Mouse (Mus musculus) lung, postnatal 0 days (tissue): Measurements from ENCODE around the gene E2f6. TPM values are rescaled to one million over a fixed set of nuclear protein-coding genes. Genes with fewer than 3 reads are reported as not detected.

Experiments
- ATAC-seq: fragments of 200-750 bp; cut with Nextera tagmentation; 2 replicates; pipeline ENCODE4 v1.8.0; 2017; ENCODE audit warnings: moderate library complexity
- DNase-seq: peaks from one replicate; pipeline ENCODE4 v3.0.0-alpha.2; 2016; ENCODE audit warnings: low spot score
- H3K27ac ChIP-seq: fragments of 300-500 bp; sonication (generic); 2 replicates; pipeline ENCODE4 v1.5.1; 2014; ENCODE audit warnings: antibody characterized with exemption, mild to moderate bottlenecking, low read length, mixed read lengths
- H3K27me3 ChIP-seq: fragments of 300-500 bp; sonication (generic); replicated peaks from 2 replicates; pipeline ENCODE4 v1.6.1; 2014; ENCODE audit warnings: low read length, mixed read lengths; ENCODE audit not compliant: insufficient read depth
- H3K36me3 ChIP-seq: fragments of 300-500 bp; sonication (generic); 2 replicates; pipeline ENCODE4 v1.6.1; 2014; ENCODE audit warnings: low read length, mixed read lengths; ENCODE audit not compliant: insufficient read depth
- H3K4me1 ChIP-seq: fragments of 300-500 bp; sonication (generic); 2 replicates; pipeline ENCODE4 v1.6.1; 2014; ENCODE audit warnings: antibody characterized with exemption, low read depth, low read length, mixed read lengths; ENCODE audit not compliant: insufficient read depth
- H3K4me2 ChIP-seq: fragments of 300-500 bp; sonication (generic); replicated peaks from 2 replicates; pipeline ENCODE4 v1.6.1; 2014; ENCODE audit warnings: low read depth, mild to moderate bottlenecking, low read length, moderate library complexity, mixed read lengths
- H3K4me3 ChIP-seq: fragments of 300-500 bp; sonication (generic); 2 replicates; pipeline ENCODE4 v1.5.1; 2014; ENCODE audit warnings: low read depth, low read length
- H3K9ac ChIP-seq: fragments of 300-500 bp; sonication (generic); replicated peaks from 2 replicates; pipeline ENCODE4 v1.6.1; 2014; ENCODE audit warnings: low read depth, mild to moderate bottlenecking
- H3K9me3 ChIP-seq: fragments of 300-500 bp; sonication (generic); 2 replicates; pipeline ENCODE4 v1.6.1; 2016; ENCODE audit warnings: low read length, mixed read lengths
- CTCF ChIP-seq: IDR thresholded peaks from 2 replicates; pipeline ENCODE4 v1.5.1; 2016; ENCODE audit warnings: antibody characterized with exemption, mild to moderate bottlenecking
- EP300 ChIP-seq: IDR thresholded peaks from 2 replicates; pipeline ENCODE4 v1.6.1; 2016; ENCODE audit warnings: antibody characterized with exemption, mild to moderate bottlenecking, control low read depth
- WGBS: fragments of 180-500 bp; shearing (Covaris S2); extraction: QIAGEN DNeasy Blood & Tissue Kit; methylation state at CpG from one replicate; pipeline ENCODE4 v1.1.7; 2014; 5-methylcytosine and 5-hydroxymethylcytosine counted together
- polyA plus RNA-seq: library from polyadenylated mRNA; unstranded; fragments of >200 nt; fragmentation: Nextera tagmentation; extraction: Ambion mirVana; gene quantifications from 2 replicates; pipeline ENCODE4 v1.2.1, GENCODE M21; 2015

E2f6 gene
- polyA plus RNA-seq, 1 experiment from 2014 or later: 11.1 TPM

GRCm38 (mm10) chr12:16820761-16821160 lies 10.0 kb downstream of the E2f6 start:
- 86% methylated on average over 7 of the region's 7 CpGs for WGBS
- Histone ChIP-seq H3K4me2 (no peak overlapping the region), H3K27me3 (no peaks in the 10 kb centered on the region), H3K9me3 (no peaks in the 10 kb centered on the region), H3K9ac (no peak overlapping the region), H3K27ac (no peak overlapping the region), H3K4me1 (no peaks in the 10 kb centered on the region), H3K36me3 (peaks cover 20% of the 10 kb centered on the region; the same call in 1 of the 2 replicates), H3K4me3 (no peak overlapping the region)
- no peak for TF ChIP-seq EP300
- TF ChIP-seq CTCF: no peak
- no peak for ATAC-seq
- no peak for DNase-seq

DNA sequence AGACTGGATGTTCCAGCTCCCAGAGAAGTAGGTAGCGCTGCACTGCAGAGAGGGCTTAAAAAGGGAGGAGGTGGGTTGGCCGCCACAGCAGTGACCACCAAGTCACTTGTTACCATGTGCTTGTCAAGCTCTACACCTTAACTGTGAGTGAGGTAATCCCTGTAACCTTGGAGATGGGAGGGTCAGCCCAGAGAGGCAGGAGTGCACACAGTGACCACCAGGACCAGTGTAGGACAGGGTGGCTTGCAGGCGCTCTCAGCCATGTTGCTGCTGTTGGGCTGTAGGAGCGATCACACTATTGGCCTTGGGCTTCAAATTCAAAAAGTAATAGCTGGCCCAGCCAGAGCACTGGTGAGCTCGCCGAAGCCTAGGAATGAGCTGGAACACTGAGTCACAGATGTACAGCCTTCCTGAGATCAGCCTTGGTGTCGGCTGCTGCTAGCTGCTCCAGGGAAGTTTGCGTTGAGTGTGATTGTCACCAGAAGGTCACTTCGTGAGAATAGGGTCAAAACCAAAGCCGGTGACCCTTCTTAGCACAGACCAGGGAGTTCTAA lies 11.5 kb downstream of the E2f6 start:
- TF ChIP-seq CTCF: no peak
- no peak for TF ChIP-seq EP300
- DNase-seq: no peak
- Histone ChIP-seq H3K9me3 (no peaks in the 10 kb centered on the region), H3K4me1 (no peaks in the 10 kb centered on the region), H3K4me2 (no peak overlapping the region), H3K36me3 (peaks cover 20% of the 10 kb centered on the region; the same call in 1 of the 2 replicates), H3K27ac (no peak overlapping the region), H3K27me3 (no peaks in the 10 kb centered on the region), H3K4me3 (no peak overlapping the region), H3K9ac (no peak overlapping the region)
- ATAC-seq: no peak
- 91% methylated on average over 10 of the region's 10 CpGs for WGBS

- Histone ChIP-seq H3K27me3 (no peaks in the 10 kb centered on the region), H3K27ac (no peak overlapping the region), H3K4me3 (no peak overlapping the region), H3K9ac (no peak overlapping the region), H3K36me3 (peaks cover 20% of the 10 kb centered on the region; the same call in 1 of the 2 replicates), H3K4me2 (no peak overlapping the region), H3K9me3 (no peaks in the 10 kb centered on the region), H3K4me1 (no peaks in the 10 kb centered on the region)
- WGBS: 80% methylated on average over 1 of the region's 1 CpGs
- ATAC-seq (no peak), DNase-seq (no peak)
- TF ChIP-seq CTCF: no peak
- TF ChIP-seq EP300: no peak
Measured at GRCm38 (mm10) chr12:16823701-16824100, 12.9 kb downstream of the E2f6 start.

DNA sequence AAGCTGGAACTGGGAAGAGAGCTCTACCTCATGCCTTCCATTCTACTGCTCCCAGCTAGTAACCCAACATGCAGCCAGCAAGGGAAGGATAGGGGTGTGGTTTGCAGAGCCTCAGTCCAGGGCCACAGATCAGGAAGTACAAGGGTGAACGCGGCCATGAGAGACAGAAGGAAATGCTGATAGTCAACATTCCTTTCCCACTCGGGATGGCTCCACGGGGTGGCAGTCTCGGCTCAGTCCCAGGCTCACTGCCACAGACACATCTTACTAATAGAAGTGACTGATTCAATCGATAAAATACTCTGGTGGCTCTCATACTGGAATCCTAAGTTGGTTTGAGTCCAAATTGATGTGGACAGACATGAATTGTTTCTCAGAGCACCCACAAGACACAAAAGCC lies 17.7 kb downstream of the E2f6 start:
- TF ChIP-seq CTCF (peak; percentile 80), EP300 (no peak)
- no peaks in the 10 kb centered on the region for H3K4me1 ChIP-seq
- peak; percentile 56 for DNase-seq
- 19% methylated on average over 6 of the region's 6 CpGs for WGBS
- H3K36me3 ChIP-seq: 0 out of 2 replicates have a peak, but pooled peaks cover 7% of the 10 kb centered on the region
- H3K9me3 ChIP-seq: no peaks in the 10 kb centered on the region
- H3K9ac ChIP-seq: no peak overlapping the region
- ATAC-seq: peak; percentile 82
- no peak overlapping the region for H3K27ac ChIP-seq
- no peak overlapping the region for H3K4me3 ChIP-seq
- no peak overlapping the region for H3K4me2 ChIP-seq
- no peaks in the 10 kb centered on the region for H3K27me3 ChIP-seq

- DNase-seq (no peak), ATAC-seq (no peak)
- no peaks in the 10 kb centered on the region for H3K4me1 ChIP-seq
- H3K4me2 ChIP-seq: no peak overlapping the region
- no peak overlapping the region for H3K9ac ChIP-seq
- H3K4me3 ChIP-seq: no peak overlapping the region
- H3K27ac ChIP-seq: no peak overlapping the region
- H3K36me3 ChIP-seq: no peaks in the 10 kb centered on the region
- no peaks in the 10 kb centered on the region for H3K9me3 ChIP-seq
- WGBS: 81% methylated on average over 2 of the region's 2 CpGs
- TF ChIP-seq EP300: no peak
- TF ChIP-seq CTCF: peak; percentile 63
- no peaks in the 10 kb centered on the region for H3K27me3 ChIP-seq
Measured at GRCm38 (mm10) chr12:16829785-16830184, 19.0 kb downstream of the E2f6 start.

DNA sequence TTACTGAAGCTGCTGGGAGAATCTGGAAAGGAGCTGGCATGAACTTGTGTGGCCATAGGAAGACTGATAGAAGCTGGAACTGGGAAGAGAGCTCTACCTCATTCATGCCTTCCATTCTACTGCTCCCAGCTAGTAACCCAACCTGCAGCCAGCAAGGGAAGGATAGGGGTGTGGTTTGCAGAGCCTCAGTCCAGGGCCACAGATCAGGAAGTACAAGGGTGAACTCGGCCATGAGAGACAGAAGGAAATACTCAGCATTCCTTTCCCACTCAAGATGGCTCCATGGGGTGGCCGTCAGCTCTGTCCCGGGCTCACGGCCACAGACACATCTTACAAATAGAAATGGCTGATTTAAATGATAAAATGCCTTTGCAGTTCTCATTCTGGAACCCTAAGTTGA lies 20.3 kb downstream of the E2f6 start:
- Histone ChIP-seq H3K9me3 (no peaks in the 10 kb centered on the region), H3K4me3 (no peak overlapping the region), H3K9ac (no peak overlapping the region), H3K4me2 (no peak overlapping the region), H3K36me3 (no peaks in the 10 kb centered on the region), H3K27ac (no peak overlapping the region), H3K27me3 (no peaks in the 10 kb centered on the region), H3K4me1 (no peaks in the 10 kb centered on the region)
- DNase-seq: no peak
- 27% methylated on average over 4 of the region's 4 CpGs for WGBS
- TF ChIP-seq EP300 (no peak), CTCF (no peak)
- ATAC-seq: peak; percentile 23; the same call in 1 of the 2 replicates

DNA sequence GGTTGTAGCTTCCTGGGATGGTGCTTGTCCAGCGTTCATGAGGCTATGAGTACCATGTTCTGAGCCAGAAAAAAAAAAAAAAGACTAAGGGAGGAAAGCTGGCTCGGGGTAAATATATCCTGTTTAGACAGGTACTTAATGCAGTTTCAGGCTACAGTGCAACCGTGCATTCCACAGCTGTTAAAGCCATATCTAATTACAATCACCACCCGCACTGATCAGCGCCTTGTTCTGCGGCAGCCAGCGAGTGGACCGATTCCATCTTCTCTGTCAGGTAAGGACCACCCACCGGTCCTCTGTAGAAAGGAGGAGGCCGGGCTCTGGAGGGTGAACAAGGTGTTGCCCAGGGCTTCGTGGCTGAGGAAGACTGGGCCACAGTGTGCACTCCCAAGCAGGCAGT lies 23.9 kb downstream of the E2f6 start:
- 48% methylated on average over 11 of the region's 11 CpGs for WGBS
- Histone ChIP-seq H3K4me3 (no peak overlapping the region), H3K4me1 (no peaks in the 10 kb centered on the region), H3K36me3 (no peaks in the 10 kb centered on the region), H3K9me3 (no peaks in the 10 kb centered on the region), H3K27me3 (no peaks in the 10 kb centered on the region), H3K27ac (no peak overlapping the region), H3K9ac (no peak overlapping the region), H3K4me2 (no peak overlapping the region)
- TF ChIP-seq CTCF (no peak), EP300 (no peak)
- ATAC-seq: no peak
- no peak for DNase-seq
